Mouse (Mus musculus): ENCODE measurements around the gene Kxd1. TPM values are rescaled to one million over a fixed set of nuclear protein-coding genes. Genes with fewer than 3 reads are reported as not detected.

The Kxd1 gene
- total RNA-seq, 1 experiment from 2014 or later: 70.8 TPM

Other genes starting within 250 kb of the Kxd1 start
- gene Homer3, start 245.1 kb downstream of the Kxd1 start, total RNA-seq (2017): 11.8 and 12.0 TPM in 2 replicates
- gene Ddx49, start 225.5 kb downstream of the Kxd1 start, total RNA-seq (2017): 162 and 168 TPM in 2 replicates
- 72.8 and 104 TPM in 2 replicates for gene Cope, start 225.4 kb downstream of the Kxd1 start, total RNA-seq (2017)
- gene Cers1, start 212.2 kb downstream of the Kxd1 start, total RNA-seq (2017): not detected in 2 replicates
- gene Gdf1, start 198.1 kb downstream of the Kxd1 start, total RNA-seq (2017): not detected in 2 replicates
- 31.9 and 36.7 TPM in 2 replicates for gene Upf1, start 174.7 kb downstream of the Kxd1 start, total RNA-seq (2017)
- gene Comp, start 154.4 kb downstream of the Kxd1 start, total RNA-seq (2017): 0.27 TPM in 1 of 2 replicates, not detected in the other
- gene Crtc1, start 88.4 kb downstream of the Kxd1 start, total RNA-seq (2017): 1.1 and 8.9 TPM in 2 replicates
- 5.9 and 10.6 TPM in 2 replicates for gene Klhl26, start 51.0 kb downstream of the Kxd1 start, total RNA-seq (2017)
- not detected in 2 replicates for gene Tmem59l, start 40.6 kb downstream of the Kxd1 start, total RNA-seq (2017)
- not detected in 2 replicates for gene Crlf1, start 34.8 kb downstream of the Kxd1 start, total RNA-seq (2017)
- 50.1 and 56.4 TPM in 2 replicates for gene Rex1bd, start 21.2 kb downstream of the Kxd1 start, total RNA-seq (2017)
- 3,128 and 4,626 TPM in 2 replicates for gene Uba52, start 17.2 kb downstream of the Kxd1 start, total RNA-seq (2017)
- gene Fkbp8, start 232 bp downstream of the Kxd1 start, total RNA-seq (2017): 95.9 and 128 TPM in 2 replicates
- gene Ell, start 11.5 kb upstream of the Kxd1 start, total RNA-seq (2017): 8.1 and 10.5 TPM in 2 replicates
- gene Isyna1, start 66.4 kb upstream of the Kxd1 start, total RNA-seq (2017): 35.0 and 43.9 TPM in 2 replicates
- 43.8 and 58.4 TPM in 2 replicates for gene Ssbp4, start 80.9 kb upstream of the Kxd1 start, total RNA-seq (2017)
- gene Lrrc25, start 88.2 kb upstream of the Kxd1 start, total RNA-seq (2017): 1.6 and 2.6 TPM in 2 replicates
- 0.29 TPM in 1 of 2 replicates, not detected in the other for gene Gdf15, start 104.5 kb upstream of the Kxd1 start, total RNA-seq (2017)
- gene Pgpep1, start 132.4 kb upstream of the Kxd1 start, total RNA-seq (2017): 3.2 and 3.6 TPM in 2 replicates
- 129 and 163 TPM in 2 replicates for gene Lsm4, start 145.3 kb upstream of the Kxd1 start, total RNA-seq (2017)
- 54.4 and 58.2 TPM in 2 replicates for gene Jund, start 171.0 kb upstream of the Kxd1 start, total RNA-seq (2017)
- 0.05 TPM in 1 of 2 replicates, not detected in the other for gene Iqcn, start 175.5 kb upstream of the Kxd1 start, total RNA-seq (2017)
- not detected in 2 replicates for gene Gm3336, start 190.6 kb upstream of the Kxd1 start, total RNA-seq (2017)
- gene Pde4c, start 195.8 kb upstream of the Kxd1 start, total RNA-seq (2017): 0.09 TPM in 1 of 2 replicates, not detected in the other
- 1.5 and 4.2 TPM in 2 replicates for gene Rab3a, start 226.7 kb upstream of the Kxd1 start, total RNA-seq (2017)
- gene Mpv17l2, start 233.0 kb upstream of the Kxd1 start, total RNA-seq (2017): 10.6 and 11.7 TPM in 2 replicates
- gene Pik3r2, start 248.8 kb upstream of the Kxd1 start, total RNA-seq (2017): 19.8 and 23.7 TPM in 2 replicates

Measured in common myeloid progenitor, adult 5-6 weeks (primary cell).